Mouse (Mus musculus) hindbrain, embryonic 10.5 days (tissue): ENCODE data around the gene Fosb. TPM values are rescaled to one million over a fixed set of nuclear protein-coding genes. Genes with fewer than 3 reads are reported as not detected.

Experiments
- DNase-seq: peaks from one replicate; pipeline ENCODE4 v3.0.0-alpha.2; 2017; ENCODE audit warnings: low spot score
- H3K27ac ChIP-seq: fragments of 300-500 bp; sonication (generic); 2 replicates; pipeline ENCODE4 v1.5.1; 2016; ENCODE audit warnings: mild to moderate bottlenecking, moderate library complexity
- H3K27me3 ChIP-seq: fragments of 300-500 bp; sonication (generic); 2 replicates; pipeline ENCODE4 v1.6.1; 2016; ENCODE audit warnings: mild to moderate bottlenecking; ENCODE audit not compliant: poor library complexity, insufficient read depth, severe bottlenecking
- H3K36me3 ChIP-seq: fragments of 300-500 bp; sonication (generic); 2 replicates; pipeline ENCODE4 v1.6.1; 2016; ENCODE audit warnings: mild to moderate bottlenecking, moderate library complexity
- H3K4me1 ChIP-seq: fragments of 300-500 bp; sonication (generic); replicated peaks from 2 replicates; pipeline ENCODE4 v1.6.1; 2016; ENCODE audit warnings: mild to moderate bottlenecking
- H3K4me3 ChIP-seq: fragments of 300-500 bp; sonication (generic); 2 replicates; pipeline ENCODE4 v1.5.1; 2016; ENCODE audit warnings: mild to moderate bottlenecking, moderate library complexity
- H3K9me3 ChIP-seq: fragments of 300-500 bp; sonication (generic); 2 replicates; pipeline ENCODE4 v1.6.1; 2016; ENCODE audit warnings: mild to moderate bottlenecking, moderate library complexity
- WGBS: fragments of 180-500 bp; shearing (Covaris S2); methylation state at CpG from one replicate; pipeline ENCODE4 v1.1.7; 2016; 5-methylcytosine and 5-hydroxymethylcytosine counted together
- polyA plus RNA-seq: library from polyadenylated mRNA; unstranded; fragments of >200 nt; fragmentation: Nextera tagmentation; extraction: Ambion mirVana; gene quantifications from 2 replicates; pipeline ENCODE4 v1.2.1, GENCODE M21; 2016

Fosb gene
- polyA plus RNA-seq, 1 experiment from 2014 or later, result not detected

DNA sequence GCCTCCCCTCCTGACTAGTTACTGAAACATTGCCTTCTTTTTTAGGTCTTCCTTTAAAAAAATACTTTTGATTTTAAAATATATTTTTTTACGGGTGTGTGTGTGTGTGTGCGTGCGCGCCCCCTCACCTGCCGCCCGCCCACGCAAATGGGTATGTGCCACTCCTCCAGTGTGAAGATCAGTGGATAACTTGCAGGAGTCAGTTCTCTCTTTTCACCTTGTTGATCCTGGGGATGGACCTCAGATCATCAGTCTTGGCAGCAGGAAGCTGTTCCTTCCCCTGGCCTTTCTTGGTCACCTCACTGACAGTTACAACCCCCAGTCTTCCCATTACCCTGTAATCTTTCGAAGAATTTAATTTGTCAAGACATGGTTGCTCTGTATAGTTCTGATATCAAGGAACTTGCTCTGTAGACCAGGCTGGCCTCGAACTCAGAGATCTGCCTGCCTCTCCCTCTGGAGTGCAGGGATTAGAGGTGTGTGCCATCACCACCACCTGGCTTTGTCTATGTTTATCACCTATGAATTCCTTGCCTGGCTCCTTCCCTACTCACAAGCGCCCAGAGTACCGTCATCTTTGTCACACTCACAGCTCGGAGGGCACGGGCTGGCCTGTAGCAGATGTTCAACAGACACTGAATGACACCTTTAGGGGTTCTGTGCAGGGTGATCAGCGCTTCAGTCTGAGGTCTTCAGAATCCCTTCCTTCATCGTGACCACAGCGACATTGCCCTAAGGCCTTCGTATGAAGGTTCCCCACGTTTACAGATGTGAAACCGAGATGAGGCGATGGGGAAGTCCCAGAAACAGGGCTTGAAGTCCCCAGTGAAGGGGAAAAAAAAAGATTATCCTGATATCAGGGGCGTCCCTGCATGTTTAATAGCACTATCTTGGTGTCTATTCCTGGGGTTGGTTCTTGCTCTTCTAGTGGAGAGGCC is 15.7 kb upstream of the Fosb start:
- peak overlapping the region; percentile 52; the same call in 1 of the 2 replicates for H3K4me3 ChIP-seq

DNA sequence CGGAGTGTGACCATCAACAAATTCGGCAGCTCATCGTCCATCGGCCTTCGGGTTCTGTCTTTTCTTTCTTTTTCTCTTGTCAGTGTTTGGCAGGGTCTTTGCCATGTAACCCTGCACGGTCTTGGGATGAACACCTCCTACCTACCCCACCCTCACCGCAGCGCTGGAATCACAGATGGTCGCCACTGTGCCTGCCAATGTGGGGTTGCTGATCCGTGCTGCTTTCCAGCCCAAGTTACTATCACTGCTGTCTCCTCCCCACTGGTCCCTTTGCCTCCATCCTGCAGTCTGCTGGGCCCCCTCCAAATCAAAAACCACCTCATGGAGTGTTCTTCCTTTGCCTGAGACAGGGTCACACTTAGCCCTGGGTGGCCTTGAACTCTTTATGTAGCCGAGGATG is 14.4 kb upstream of the Fosb start:
- Histone ChIP-seq H3K36me3 (no peaks in the 10 kb centered on the region), H3K4me1 (peaks cover 44% of the 10 kb centered on the region), H3K27ac (no peak overlapping the region), H3K27me3 (peaks cover 9% of the 10 kb centered on the region), H3K9me3 (no peaks in the 10 kb centered on the region), H3K4me3 (no peak overlapping the region)
- WGBS, result 88% methylated on average over 11 of the region's 11 CpGs
- DNase-seq, result no peak

More for the DNA sequence above, 15.7 kb upstream of the Fosb start:
- Histone ChIP-seq H3K36me3 (no peaks in the 10 kb centered on the region), H3K9me3 (no peaks in the 10 kb centered on the region), H3K27ac (peak overlapping the region; percentile 81; the same call in 1 of the 2 replicates), H3K4me1 (peaks cover 31% of the 10 kb centered on the region), H3K27me3 (peaks cover 11% of the 10 kb centered on the region)
- DNase-seq, result no peak
- 73% methylated on average over 21 of the region's 21 CpGs for WGBS

GRCm38 (mm10) chr7:19322489-19322888 is 12.6 kb upstream of the Fosb start:
- Histone ChIP-seq H3K27me3 (peaks cover 26% of the 10 kb centered on the region), H3K36me3 (no peaks in the 10 kb centered on the region), H3K27ac (no peak overlapping the region), H3K4me1 (peaks cover 41% of the 10 kb centered on the region), H3K9me3 (no peaks in the 10 kb centered on the region), H3K4me3 (no peak overlapping the region)
- 51% methylated on average over 9 of the region's 9 CpGs for WGBS
- no peak for DNase-seq

DNA sequence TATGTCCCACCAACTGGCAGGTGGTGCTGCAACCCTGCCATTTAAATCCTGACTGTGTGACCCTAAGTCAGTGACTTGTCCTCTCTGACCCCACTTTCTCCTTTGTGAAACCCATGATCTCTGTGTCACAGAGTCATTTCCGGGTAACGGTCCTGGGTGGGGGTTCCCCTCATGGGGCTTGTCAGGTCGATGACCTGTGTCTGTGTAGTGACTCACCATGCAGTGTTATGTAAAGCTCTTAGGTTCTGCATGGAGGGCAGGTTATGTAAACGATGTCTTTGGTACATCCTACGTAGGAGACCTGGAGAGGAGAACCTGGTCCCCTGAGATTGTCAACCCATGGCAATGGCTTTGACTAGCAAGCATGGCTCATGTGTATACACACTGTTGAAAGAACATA is 11.6 kb upstream of the Fosb start:
- H3K4me1 ChIP-seq, result peaks cover 36% of the 10 kb centered on the region
- H3K9me3 ChIP-seq, result no peaks in the 10 kb centered on the region
- H3K27me3 ChIP-seq, result peaks cover 34% of the 10 kb centered on the region
- no peak for DNase-seq
- H3K27ac ChIP-seq, result no peak overlapping the region
- H3K4me3 ChIP-seq, result no peak overlapping the region
- no peaks in the 10 kb centered on the region for H3K36me3 ChIP-seq
- WGBS, result 61% methylated on average over 5 of the region's 5 CpGs

DNA sequence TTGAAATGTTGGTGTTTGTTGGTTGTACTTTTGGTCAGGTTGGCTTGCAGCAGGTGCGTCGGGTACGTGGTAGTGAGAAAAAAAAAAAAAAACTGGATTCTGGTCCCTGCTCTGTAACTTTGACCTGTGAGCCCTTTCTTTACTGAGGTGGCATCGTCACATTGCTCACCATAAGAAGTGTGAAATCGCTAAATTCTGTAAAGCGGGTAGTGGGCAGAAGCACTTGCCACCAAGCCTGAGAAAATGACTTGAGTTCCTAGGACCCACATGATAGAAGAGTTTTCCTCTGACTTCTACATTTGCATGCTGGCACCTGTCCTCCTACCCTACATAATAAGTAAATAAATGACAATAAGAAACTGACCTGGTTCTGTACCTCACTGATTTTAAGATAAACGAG is 10.8 kb upstream of the Fosb start:
- H3K27me3 ChIP-seq, result peaks cover 41% of the 10 kb centered on the region
- peaks cover 34% of the 10 kb centered on the region for H3K4me1 ChIP-seq
- no peaks in the 10 kb centered on the region for H3K36me3 ChIP-seq
- H3K4me3 ChIP-seq, result peak overlapping the region; percentile 59; the same call in 1 of the 2 replicates
- DNase-seq, result no peak
- peak overlapping the region; percentile 79 for H3K27ac ChIP-seq
- H3K9me3 ChIP-seq, result no peaks in the 10 kb centered on the region
- WGBS, result 42% methylated on average over 7 of the region's 7 CpGs

DNA sequence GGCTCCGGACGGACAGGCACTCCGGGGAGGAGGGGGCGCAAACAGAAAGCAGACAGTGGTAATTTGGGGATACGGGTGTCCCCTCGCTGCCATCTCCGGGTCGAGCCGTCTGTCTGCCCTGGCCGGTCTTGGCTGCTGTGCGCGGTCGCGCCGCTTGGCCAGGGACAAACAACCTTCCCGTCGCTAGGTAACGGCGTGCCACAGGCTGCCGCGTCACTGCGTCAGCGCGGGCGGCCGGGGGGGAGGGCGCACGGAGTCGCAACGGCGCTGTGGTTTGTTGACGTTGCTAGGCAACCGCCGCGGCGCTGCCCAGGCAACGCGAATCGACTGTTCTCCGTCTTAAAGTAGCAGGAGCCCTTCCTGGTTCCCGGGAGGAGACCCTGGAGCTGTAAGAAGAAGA is 10.1 kb upstream of the Fosb start:
- H3K27ac ChIP-seq, result peak overlapping the region; percentile 79

GRCm38 (mm10) chr7:19319458-19319857 is 9.6 kb upstream of the Fosb start:
- peak overlapping the region; percentile 59 for H3K4me3 ChIP-seq

More for the DNA sequence above, 10.1 kb upstream of the Fosb start:
- Histone ChIP-seq H3K27me3 (peaks cover 48% of the 10 kb centered on the region), H3K4me3 (peak overlapping the region; percentile 59), H3K9me3 (no peaks in the 10 kb centered on the region), H3K4me1 (peaks cover 34% of the 10 kb centered on the region), H3K36me3 (no peaks in the 10 kb centered on the region)
- DNase-seq, result peak; percentile 98
- WGBS, result under 1% methylated on average over 41 of the region's 41 CpGs

GRCm38 (mm10) chr7:19318676-19319075 is 8.8 kb upstream of the Fosb start:
- Histone ChIP-seq H3K36me3 (no peaks in the 10 kb centered on the region), H3K27me3 (peaks cover 60% of the 10 kb centered on the region), H3K4me1 (peaks cover 34% of the 10 kb centered on the region), H3K27ac (no peak overlapping the region), H3K9me3 (no peaks in the 10 kb centered on the region), H3K4me3 (no peak overlapping the region)
- WGBS, result 83% methylated on average over 7 of the region's 7 CpGs
- no peak for DNase-seq

More at GRCm38 (mm10) chr7:19319458-19319857, 9.6 kb upstream of the Fosb start:
- Histone ChIP-seq H3K9me3 (no peaks in the 10 kb centered on the region), H3K4me1 (peaks cover 34% of the 10 kb centered on the region), H3K27ac (peak overlapping the region; percentile 79), H3K36me3 (no peaks in the 10 kb centered on the region), H3K27me3 (peaks cover 52% of the 10 kb centered on the region)
- WGBS, result 22% methylated on average over 9 of the region's 9 CpGs
- no peak for DNase-seq

DNA sequence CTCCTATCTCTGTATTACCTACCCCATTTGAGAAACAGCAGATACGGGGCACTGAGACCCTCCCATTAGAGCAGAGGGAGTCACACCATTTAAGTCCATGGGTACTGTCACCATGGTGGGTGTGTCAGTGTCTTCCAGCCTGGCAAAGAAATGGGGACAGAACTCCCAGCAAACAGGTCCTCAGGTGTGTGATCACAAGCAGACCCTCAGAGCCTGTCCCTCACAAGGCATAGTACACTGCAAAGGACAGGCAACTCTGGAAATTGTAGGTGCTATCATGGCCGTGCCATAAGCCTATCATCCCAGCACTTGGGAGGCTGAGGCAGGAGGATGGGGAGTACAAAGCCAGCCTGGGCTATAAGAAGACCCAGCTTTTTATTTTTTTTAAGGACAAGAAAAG is 8.3 kb upstream of the Fosb start:
- peaks cover 65% of the 10 kb centered on the region for H3K27me3 ChIP-seq
- WGBS, result 75% methylated on average over 2 of the region's 2 CpGs

DNA sequence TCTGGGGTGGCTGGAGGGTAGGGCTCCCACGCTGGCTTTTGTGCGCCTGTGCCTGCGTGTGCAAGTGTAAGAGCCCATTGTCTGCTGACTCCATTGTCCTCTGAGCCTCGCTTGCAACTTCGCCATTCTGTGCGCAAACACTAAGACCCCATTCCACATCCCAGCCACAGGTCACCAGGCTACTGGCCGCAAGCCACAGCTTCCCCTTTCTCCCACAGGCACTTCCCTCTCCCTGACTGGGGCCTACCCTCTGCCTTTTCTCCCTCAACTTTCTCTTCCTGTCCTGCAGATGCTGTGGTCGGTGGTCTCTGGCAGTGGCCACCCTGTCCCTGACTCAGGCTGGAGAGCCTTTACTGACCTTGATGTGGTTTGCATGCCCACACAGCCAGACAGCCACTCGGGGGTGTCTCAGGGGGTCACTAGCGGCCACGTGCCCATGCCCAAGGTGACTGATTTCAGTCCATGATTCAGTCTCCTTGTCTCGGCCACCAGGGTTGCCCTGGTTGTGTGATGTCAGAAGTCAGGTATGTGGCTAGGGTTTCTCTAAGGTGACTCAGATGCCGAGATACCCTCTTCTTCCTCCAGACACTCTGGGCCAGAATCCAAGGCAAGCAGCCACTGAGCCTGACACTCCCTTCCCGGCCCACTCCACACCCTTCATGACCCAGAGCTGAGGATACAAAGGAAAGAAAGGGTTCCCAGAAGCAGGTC is 6.8 kb upstream of the Fosb start:
- WGBS, result 48% methylated on average over 14 of the region's 14 CpGs
- Histone ChIP-seq H3K4me3 (peak overlapping the region; percentile 1; the same call in 1 of the 2 replicates), H3K27me3 (peaks cover 70% of the 10 kb centered on the region), H3K36me3 (no peaks in the 10 kb centered on the region), H3K27ac (peak overlapping the region; percentile 65), H3K4me1 (peaks cover 31% of the 10 kb centered on the region), H3K9me3 (no peaks in the 10 kb centered on the region)
- DNase-seq, result peak; percentile 24

More for the DNA sequence above, 8.3 kb upstream of the Fosb start:
- Histone ChIP-seq H3K4me1 (peaks cover 34% of the 10 kb centered on the region), H3K36me3 (no peaks in the 10 kb centered on the region), H3K9me3 (no peaks in the 10 kb centered on the region), H3K4me3 (no peak overlapping the region), H3K27ac (no peak overlapping the region)
- no peak for DNase-seq

DNA sequence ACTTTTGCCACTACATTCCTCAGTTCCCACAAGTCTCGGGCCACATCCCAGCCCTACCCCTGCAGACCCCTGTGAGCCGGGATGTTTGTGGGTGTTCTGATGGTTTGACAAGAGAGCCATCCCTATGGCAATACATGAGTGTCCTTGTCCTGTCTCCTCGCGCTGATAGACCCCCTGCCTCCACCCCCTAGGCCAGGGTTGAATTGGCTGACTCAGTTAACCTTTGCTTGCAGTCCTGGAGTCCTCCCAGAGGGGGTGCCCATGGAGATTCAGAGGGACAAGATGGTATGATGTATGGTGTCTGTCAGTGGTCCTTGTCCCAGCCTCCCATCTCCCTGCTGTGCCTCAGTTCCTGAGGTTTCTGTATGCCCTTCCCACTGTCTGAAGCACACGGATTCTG is 4.2 kb upstream of the Fosb start:
- no peak for DNase-seq
- Histone ChIP-seq H3K27ac (no peak overlapping the region), H3K4me1 (peaks cover 27% of the 10 kb centered on the region), H3K9me3 (no peaks in the 10 kb centered on the region), H3K4me3 (no peak overlapping the region), H3K36me3 (no peaks in the 10 kb centered on the region), H3K27me3 (peaks cover 69% of the 10 kb centered on the region)
- 52% methylated on average over 5 of the region's 5 CpGs for WGBS

DNA sequence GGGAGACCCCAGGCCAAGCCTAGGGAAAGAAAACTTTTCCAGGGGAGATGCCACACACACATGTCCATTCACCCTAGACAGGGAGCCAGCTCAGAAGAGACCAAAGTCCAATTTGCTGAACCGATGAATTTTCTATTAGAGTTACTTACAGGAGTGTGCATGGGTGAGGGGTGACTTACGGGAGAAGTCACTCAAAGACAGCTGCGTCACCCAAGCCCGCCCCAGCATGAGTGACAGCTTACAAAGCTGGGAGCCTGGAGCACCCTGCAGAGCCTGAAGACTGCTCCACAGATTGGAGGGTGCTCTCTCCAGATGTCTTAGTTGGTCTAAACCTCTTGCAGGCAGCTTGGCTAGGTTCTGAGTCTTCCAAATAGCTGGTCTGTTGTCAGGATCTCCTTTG is 2.1 kb upstream of the Fosb start:
- Histone ChIP-seq H3K36me3 (no peaks in the 10 kb centered on the region), H3K27me3 (peaks cover 59% of the 10 kb centered on the region), H3K4me3 (no peak overlapping the region), H3K9me3 (no peaks in the 10 kb centered on the region), H3K4me1 (peaks cover 44% of the 10 kb centered on the region), H3K27ac (no peak overlapping the region)
- whole genome bisulfite sequencing, result 36% methylated on average over 4 of the region's 4 CpGs
- no peak for DNase-seq
